Mouse (Mus musculus): ENCODE results near the gene Ccr2. TPM values are rescaled to one million over a fixed set of nuclear protein-coding genes. Genes with fewer than 3 reads are reported as not detected.
A peak's percentile ranks its signal among the peaks of the same experiment; 100 is the strongest.
"Not testable (repeated sequence)": the region's sequence is repeated elsewhere in the genome, so short reads cannot be mapped to it uniquely, and the experiment has no call there.

Ccr2 gene
- polyA plus RNA-seq, 1 experiment: 0.18 TPM

DNA sequence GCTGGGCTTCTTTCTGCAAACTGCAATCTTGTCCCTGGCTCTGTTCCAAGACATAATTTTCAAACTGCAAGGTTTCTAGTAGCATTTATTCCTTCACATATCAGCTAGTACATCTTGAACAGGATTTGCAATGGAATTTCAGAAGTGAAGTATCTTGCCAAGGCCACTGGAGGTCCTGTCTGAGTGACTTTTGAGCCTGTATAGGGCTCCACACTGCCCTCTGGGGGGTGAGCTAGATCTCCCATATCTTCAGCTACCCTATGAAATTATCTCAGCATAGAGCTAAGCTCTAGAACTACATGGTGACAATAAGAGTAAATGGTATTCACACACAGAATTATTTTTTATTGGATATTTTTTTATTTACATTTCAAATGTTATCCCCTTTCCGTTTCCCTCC lies 16.7 kb downstream of the Ccr2 start:
- H3K36me3 ChIP-seq (ENCODE audit: control insufficient read depth, insufficient read depth, low read length): no peaks in the 10 kb centered on the region
- no peak overlapping the region for H3K4me3 ChIP-seq (ENCODE audit: low read depth, low read length)
- no peak overlapping the region for H3K27ac ChIP-seq (ENCODE audit: insufficient read depth, low read depth, low read length)
- peak; percentile 56; the same call in 1 of the 2 replicates for TF ChIP-seq CTCF (IDR thresholded peaks at IDR 0.05; ENCODE audit: extremely low read depth, insufficient read length, insufficient replicate concordance, low read depth, low read length)
- no peak for TF ChIP-seq POLR2A (IDR thresholded peaks at IDR 0.05; ENCODE audit: low read depth, low read length)
- peaks cover 2% of the 10 kb centered on the region; the same call in 1 of the 2 replicates for H3K27me3 ChIP-seq (ENCODE audit: control insufficient read depth, insufficient read depth, low read length)
- WGBS: 90% methylated on average over 1 of the region's 1 CpGs
- H3K4me1 ChIP-seq (ENCODE audit: control insufficient read depth, insufficient read depth, insufficient read length, low read length): no peaks in the 10 kb centered on the region

DNA sequence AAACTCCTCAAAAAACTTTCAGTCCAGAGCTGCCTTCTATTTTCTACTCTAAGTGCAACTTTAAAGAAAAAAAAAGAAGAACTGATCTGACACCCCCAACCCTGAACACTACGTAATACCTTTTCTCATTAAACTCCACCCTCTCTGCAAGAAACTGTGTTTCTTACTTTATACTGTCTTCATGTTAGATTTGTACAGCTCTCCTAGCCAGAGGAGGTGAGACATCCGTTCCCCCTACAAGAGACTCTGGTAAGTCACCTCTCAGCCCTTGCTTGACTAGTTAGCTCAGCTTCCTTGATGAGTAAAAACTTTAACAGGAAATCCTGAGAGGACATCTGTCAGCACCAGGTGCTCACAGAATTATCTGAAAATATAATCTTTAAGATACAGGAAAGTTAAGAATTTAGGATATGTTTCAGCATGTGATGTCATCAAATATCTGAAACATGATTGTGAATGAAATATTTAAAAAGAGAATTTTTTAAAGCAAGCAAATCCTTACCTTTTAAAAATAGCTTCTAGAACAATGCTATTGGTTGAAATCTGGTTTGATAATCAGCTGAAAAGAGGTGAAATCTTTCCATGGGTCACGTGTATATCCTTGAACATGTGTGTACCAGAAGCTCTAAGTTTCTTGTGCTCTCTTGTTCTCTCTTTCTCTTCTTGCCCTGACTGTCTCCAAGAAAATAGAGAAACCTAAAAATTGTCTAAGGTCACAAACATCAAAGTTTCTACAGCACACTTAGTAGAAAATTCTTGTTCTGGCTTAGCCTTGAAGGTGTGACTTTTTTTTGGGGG lies 19.8 kb downstream of the Ccr2 start, which contains the start of gene Ccr5:
TSS of gene Ccr5 (plus strand) at position 157 of the 798 bp plus-strand sequence.
- Histone ChIP-seq H3K4me1 (ENCODE audit: control insufficient read depth, insufficient read depth, insufficient read length, low read length) (no peaks in the 10 kb centered on the region), H3K36me3 (ENCODE audit: control insufficient read depth, insufficient read depth, low read length) (no peaks in the 10 kb centered on the region), H3K27ac (ENCODE audit: insufficient read depth, low read depth, low read length) (no peak within 1 kb of the TSS), H3K27me3 (ENCODE audit: control insufficient read depth, insufficient read depth, low read length) (peaks cover 2% of the 10 kb centered on the region; the same call in 1 of the 2 replicates), H3K4me3 (ENCODE audit: low read depth, low read length) (no peak within 1 kb of the TSS)
- TF ChIP-seq POLR2A (IDR thresholded peaks at IDR 0.05; ENCODE audit: low read depth, low read length) (no peak), CTCF (IDR thresholded peaks at IDR 0.05; ENCODE audit: extremely low read depth, insufficient read length, insufficient replicate concordance, low read depth, low read length) (no peak)
- WGBS: 76% methylated on average over 3 of the region's 3 CpGs

DNA sequence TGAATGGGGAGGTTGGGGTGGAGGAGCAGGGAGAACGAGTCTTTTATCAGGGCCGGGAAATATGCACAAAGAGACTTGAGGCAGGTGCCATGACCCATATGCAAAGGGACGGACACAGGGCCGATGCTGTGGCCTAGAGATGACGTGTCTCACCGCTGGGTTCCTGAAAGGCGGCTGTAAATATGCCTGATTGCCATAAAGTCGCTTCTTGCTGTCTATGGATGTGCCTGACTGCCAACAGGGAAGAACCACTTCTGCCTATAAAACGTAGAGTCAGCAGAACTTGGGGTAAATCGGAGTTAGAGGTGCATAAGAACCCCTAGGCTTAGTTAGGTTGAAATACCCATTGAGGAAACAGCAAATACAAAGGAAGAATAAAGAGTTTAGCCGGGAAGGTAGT lies 23.8 kb downstream of the Ccr2 start:
- TF ChIP-seq POLR2A (IDR thresholded peaks at IDR 0.05; ENCODE audit: low read depth, low read length): no peak
- TF ChIP-seq CTCF (IDR thresholded peaks at IDR 0.05; ENCODE audit: extremely low read depth, insufficient read length, insufficient replicate concordance, low read depth, low read length): no peak
- 59% methylated on average over 11 of the region's 11 CpGs for WGBS

DNA sequence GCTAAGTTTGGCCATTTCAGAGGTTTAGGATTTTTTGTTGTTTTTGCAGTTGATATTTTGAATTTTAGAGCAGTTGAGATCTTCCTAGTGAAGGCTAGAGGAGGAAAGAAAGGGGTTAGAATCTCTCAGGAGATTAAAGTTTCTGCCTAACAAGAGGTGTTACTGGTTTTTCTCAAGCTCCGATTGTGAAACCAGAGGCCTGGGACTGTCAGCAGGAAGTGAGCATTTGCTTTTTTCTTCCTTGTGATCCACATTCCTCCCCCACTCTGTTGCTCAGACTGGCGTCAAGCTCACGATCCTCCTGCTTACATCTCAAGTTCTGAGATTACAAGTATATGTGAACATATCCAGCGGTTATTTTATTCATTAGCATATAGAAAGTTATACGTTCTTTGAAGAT lies 24.6 kb downstream of the Ccr2 start:
- TF ChIP-seq CTCF (IDR thresholded peaks at IDR 0.05; ENCODE audit: extremely low read depth, insufficient read length, insufficient replicate concordance, low read depth, low read length): no peak
- TF ChIP-seq POLR2A (IDR thresholded peaks at IDR 0.05; ENCODE audit: low read depth, low read length): no peak
- Histone ChIP-seq H3K36me3 (ENCODE audit: control insufficient read depth, insufficient read depth, low read length) (no peaks in the 10 kb centered on the region), H3K4me1 (ENCODE audit: control insufficient read depth, insufficient read depth, insufficient read length, low read length) (no peaks in the 10 kb centered on the region), H3K27me3 (ENCODE audit: control insufficient read depth, insufficient read depth, low read length) (peaks cover 2% of the 10 kb centered on the region; the same call in 1 of the 2 replicates), H3K4me3 (ENCODE audit: low read depth, low read length) (no peak overlapping the region), H3K27ac (ENCODE audit: insufficient read depth, low read depth, low read length) (peak overlapping the region; percentile 43; the same call in 1 of the 2 replicates)
- WGBS: 33% methylated on average over 5 of the region's 5 CpGs

More for the DNA sequence above, 23.8 kb downstream of the Ccr2 start:
- Histone ChIP-seq H3K36me3 (ENCODE audit: control insufficient read depth, insufficient read depth, low read length) (no peaks in the 10 kb centered on the region), H3K4me1 (ENCODE audit: control insufficient read depth, insufficient read depth, insufficient read length, low read length) (no peaks in the 10 kb centered on the region), H3K4me3 (ENCODE audit: low read depth, low read length) (no peak overlapping the region), H3K27me3 (ENCODE audit: control insufficient read depth, insufficient read depth, low read length) (peaks cover 2% of the 10 kb centered on the region; the same call in 1 of the 2 replicates), H3K27ac (ENCODE audit: insufficient read depth, low read depth, low read length) (no peak overlapping the region)

DNA sequence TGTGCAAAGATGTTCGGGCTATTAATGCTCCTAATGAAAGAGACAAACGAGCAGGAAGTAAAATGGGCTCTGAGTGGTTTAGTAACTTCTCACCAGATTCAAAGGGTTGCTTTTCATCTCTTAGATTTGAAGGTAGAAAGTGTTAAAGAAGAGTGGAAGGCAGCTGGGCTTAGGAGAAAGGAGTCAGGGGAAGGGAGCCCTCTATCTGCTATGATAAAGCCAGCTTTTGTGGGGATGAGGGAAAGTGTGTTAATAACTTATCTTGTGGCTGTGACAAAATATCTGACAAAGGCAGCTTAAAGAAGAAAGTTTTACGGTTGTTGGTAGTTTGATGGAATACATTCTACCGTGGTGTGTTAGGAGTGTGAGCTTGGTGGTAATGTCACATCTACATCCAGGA lies 25.7 kb downstream of the Ccr2 start:
- WGBS: 66% methylated on average over 4 of the region's 4 CpGs
- Histone ChIP-seq H3K4me1 (ENCODE audit: control insufficient read depth, insufficient read depth, insufficient read length, low read length) (no peaks in the 10 kb centered on the region), H3K4me3 (ENCODE audit: low read depth, low read length) (no peak overlapping the region), H3K36me3 (ENCODE audit: control insufficient read depth, insufficient read depth, low read length) (no peaks in the 10 kb centered on the region), H3K27me3 (ENCODE audit: control insufficient read depth, insufficient read depth, low read length) (peaks cover 1% of the 10 kb centered on the region; the same call in 1 of the 2 replicates), H3K27ac (ENCODE audit: insufficient read depth, low read depth, low read length) (no peak overlapping the region)
- no peak for TF ChIP-seq POLR2A (IDR thresholded peaks at IDR 0.05; ENCODE audit: low read depth, low read length)
- TF ChIP-seq CTCF (IDR thresholded peaks at IDR 0.05; ENCODE audit: extremely low read depth, insufficient read length, insufficient replicate concordance, low read depth, low read length): no peak

DNA sequence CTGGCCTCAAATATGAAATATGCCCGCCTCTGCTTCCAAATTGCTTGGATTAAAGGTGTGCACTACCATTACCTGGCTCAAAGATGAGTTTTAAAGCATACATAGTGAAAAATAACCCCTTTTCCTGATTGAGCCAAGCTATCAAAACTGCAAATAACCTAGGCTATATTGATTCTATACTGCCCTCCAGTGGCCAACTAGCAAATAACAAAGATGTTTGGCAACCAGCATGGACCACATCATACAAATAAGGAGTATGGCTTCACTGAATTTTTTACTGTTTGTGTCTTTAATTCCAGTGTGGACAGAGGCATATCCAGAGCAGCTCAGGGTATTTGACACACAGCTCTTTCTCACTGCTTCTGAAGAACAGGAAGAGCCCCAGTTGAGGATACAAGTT lies 26.6 kb downstream of the Ccr2 start:
- no peaks in the 10 kb centered on the region for H3K27me3 ChIP-seq (ENCODE audit: control insufficient read depth, insufficient read depth, low read length)
- no peak for TF ChIP-seq POLR2A (IDR thresholded peaks at IDR 0.05; ENCODE audit: low read depth, low read length)
- H3K36me3 ChIP-seq (ENCODE audit: control insufficient read depth, insufficient read depth, low read length): no peaks in the 10 kb centered on the region
- 0% methylated on average over 1 of the region's 1 CpGs for WGBS
- H3K4me3 ChIP-seq (ENCODE audit: low read depth, low read length): no peak overlapping the region
- no peaks in the 10 kb centered on the region for H3K4me1 ChIP-seq (ENCODE audit: control insufficient read depth, insufficient read depth, insufficient read length, low read length)
- H3K27ac ChIP-seq (ENCODE audit: insufficient read depth, low read depth, low read length): no peak overlapping the region

DNA sequence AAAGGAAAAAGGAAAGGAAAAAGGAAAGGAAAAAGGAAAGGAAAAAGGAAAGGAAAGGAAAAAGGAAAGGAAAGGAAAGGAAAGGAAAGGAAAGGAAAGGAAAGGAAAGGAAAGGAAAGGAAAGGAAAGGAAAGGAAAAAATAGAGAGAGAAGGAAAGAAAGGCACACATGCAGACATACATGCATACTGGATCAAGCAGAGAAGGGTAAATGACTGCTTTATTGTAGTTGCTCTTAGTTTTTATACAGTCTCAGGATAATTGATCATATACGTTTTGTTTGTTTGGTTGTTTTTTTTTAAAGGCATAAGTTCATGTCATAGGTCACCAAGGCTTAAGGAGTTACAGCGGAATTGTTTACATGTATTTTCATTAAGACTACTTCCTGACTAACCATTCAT lies 31.1 kb downstream of the Ccr2 start:
- 73% methylated on average over 2 of the region's 2 CpGs for WGBS

DNA sequence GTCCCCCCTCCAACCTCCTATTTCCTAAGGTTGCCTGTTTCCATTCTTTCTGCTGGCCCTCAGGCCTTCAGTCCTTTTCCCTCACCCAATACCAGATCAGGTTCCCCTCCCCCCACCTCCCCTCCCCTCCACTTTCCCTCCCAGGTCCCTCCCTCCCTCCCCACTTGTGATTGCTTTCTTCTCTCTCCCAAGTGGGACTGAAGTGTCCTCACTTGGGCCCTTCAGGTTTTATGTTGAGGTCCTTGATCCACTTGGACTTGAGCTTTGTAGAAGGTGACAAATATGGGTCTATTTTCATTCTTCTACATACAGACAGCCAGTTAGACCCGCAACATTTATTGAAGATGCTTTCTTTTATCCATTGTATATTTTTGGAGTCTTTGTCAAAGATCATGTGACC lies 33.2 kb downstream of the Ccr2 start:
- H3K27ac ChIP-seq (ENCODE audit: insufficient read depth, low read depth, low read length); H3K4me1 ChIP-seq (ENCODE audit: control insufficient read depth, insufficient read depth, insufficient read length, low read length); H3K36me3 ChIP-seq (ENCODE audit: control insufficient read depth, insufficient read depth, low read length); H3K27me3 ChIP-seq (ENCODE audit: control insufficient read depth, insufficient read depth, low read length); H3K4me3 ChIP-seq (ENCODE audit: low read depth, low read length): not testable (repeated sequence)
- WGBS: 98% methylated on average over 1 of the region's 1 CpGs

More for the DNA sequence above, 31.1 kb downstream of the Ccr2 start:
- H3K4me1 ChIP-seq (ENCODE audit: control insufficient read depth, insufficient read depth, insufficient read length, low read length); H3K27ac ChIP-seq (ENCODE audit: insufficient read depth, low read depth, low read length); H3K36me3 ChIP-seq (ENCODE audit: control insufficient read depth, insufficient read depth, low read length); H3K27me3 ChIP-seq (ENCODE audit: control insufficient read depth, insufficient read depth, low read length); H3K4me3 ChIP-seq (ENCODE audit: low read depth, low read length): not testable (repeated sequence)

Data from small intestine, adult 2 months (tissue).